Mouse (Mus musculus): ENCODE results near the gene Map3k4.
"Not testable (repeated sequence)": the region's sequence is repeated elsewhere in the genome, so short reads cannot be mapped to it uniquely, and the experiment has no call there.

Map3k4 gene

GRCm38 (mm10) chr17:12307251-12308135, 11.1 kb downstream of the Map3k4 start:
- DNase-seq (ENCODE audit: low spot score): no peak

GRCm38 (mm10) chr17:12304658-12305057, 13.9 kb downstream of the Map3k4 start:
- DNase-seq (ENCODE audit: low spot score): no peak

- peak; percentile 65 for DNase-seq (ENCODE audit: low spot score)
These were observed 17.5 kb downstream of the Map3k4 start for GRCm38 (mm10) chr17:12300896-12301706.

GRCm38 (mm10) chr17:12300127-12300675, 18.4 kb downstream of the Map3k4 start:
- DNase-seq (ENCODE audit: low spot score): no peak

- DNase-seq (ENCODE audit: low spot score): no peak
These were observed 19.2 kb downstream of the Map3k4 start for GRCm38 (mm10) chr17:12299371-12299770.

- DNase-seq (ENCODE audit: low spot score): no peak
These were observed 20.6 kb downstream of the Map3k4 start for GRCm38 (mm10) chr17:12297978-12298377.

- no peak for DNase-seq (ENCODE audit: low spot score)
These were observed 21.3 kb downstream of the Map3k4 start for GRCm38 (mm10) chr17:12297292-12297691.

GRCm38 (mm10) chr17:12295926-12296325, 22.7 kb downstream of the Map3k4 start:
- not testable (repeated sequence) for DNase-seq (ENCODE audit: low spot score)

GRCm38 (mm10) chr17:12294424-12294823, 24.2 kb downstream of the Map3k4 start:
- no peak for DNase-seq (ENCODE audit: low spot score)

- no peak for DNase-seq (ENCODE audit: low spot score)
These were observed 25.0 kb downstream of the Map3k4 start for GRCm38 (mm10) chr17:12293571-12293970.

GRCm38 (mm10) chr17:12292877-12293276, 25.7 kb downstream of the Map3k4 start:
- no peak for DNase-seq (ENCODE audit: low spot score)

GRCm38 (mm10) chr17:12292356-12292755, 26.2 kb downstream of the Map3k4 start:
- no peak for DNase-seq (ENCODE audit: low spot score)

- DNase-seq (ENCODE audit: low spot score): no peak
These were observed 27.4 kb downstream of the Map3k4 start for GRCm38 (mm10) chr17:12291151-12291550.

GRCm38 (mm10) chr17:12290735-12291134, 27.9 kb downstream of the Map3k4 start:
- no peak for DNase-seq (ENCODE audit: low spot score)

GRCm38 (mm10) chr17:12289836-12290235, 28.8 kb downstream of the Map3k4 start:
- DNase-seq (ENCODE audit: low spot score): not testable (repeated sequence)

- DNase-seq (ENCODE audit: low spot score): no peak
These were observed 29.7 kb downstream of the Map3k4 start for GRCm38 (mm10) chr17:12288871-12289270.

- DNase-seq (ENCODE audit: low spot score): no peak
These were observed 38.8 kb downstream of the Map3k4 start for GRCm38 (mm10) chr17:12279810-12280209.

- DNase-seq (ENCODE audit: low spot score): no peak
These were observed 40.5 kb downstream of the Map3k4 start for GRCm38 (mm10) chr17:12278073-12278472.

- no peak for DNase-seq (ENCODE audit: low spot score)
These were observed 41.3 kb downstream of the Map3k4 start for GRCm38 (mm10) chr17:12277297-12277696.

GRCm38 (mm10) chr17:12276496-12277200, 41.9 kb downstream of the Map3k4 start:
- DNase-seq (ENCODE audit: low spot score): no peak

- DNase-seq (ENCODE audit: low spot score): no peak
These were observed 42.8 kb downstream of the Map3k4 start for GRCm38 (mm10) chr17:12275756-12276155.

GRCm38 (mm10) chr17:12273032-12273431, 45.6 kb downstream of the Map3k4 start:
- DNase-seq (ENCODE audit: low spot score): no peak

Measured in urinary bladder, postnatal 14 days (tissue).